Mouse (Mus musculus) liver, postnatal 0 days (tissue): Measurements from ENCODE around the gene Mgat1. TPM values are rescaled to one million over a fixed set of nuclear protein-coding genes. Genes with fewer than 3 reads are reported as not detected.

Experiments
- ATAC-seq: fragments of 200-750 bp; cut with Nextera tagmentation; 2 replicates; pipeline ENCODE4 v1.8.0; 2017; ENCODE audit warnings: mild to moderate bottlenecking, moderate library complexity
- DNase-seq: peaks from one replicate; pipeline ENCODE4 v3.0.0-alpha.2; 2016
- H3K27ac ChIP-seq: fragments of 300-500 bp; sonication (generic); 2 replicates; pipeline ENCODE4 v1.5.1; 2014; ENCODE audit warnings: antibody characterized with exemption, moderate library complexity, mild to moderate bottlenecking, low read depth
- H3K27me3 ChIP-seq: fragments of 300-500 bp; sonication (generic); 2 replicates; pipeline ENCODE4 v1.6.1; 2014; ENCODE audit warnings: low read length, control low read depth, mixed read lengths; ENCODE audit not compliant: insufficient read depth
- H3K36me3 ChIP-seq: fragments of 300-500 bp; sonication (generic); replicated peaks from 2 replicates; pipeline ENCODE4 v1.6.1; 2014; ENCODE audit warnings: mild to moderate bottlenecking, control low read depth, low read length, moderate library complexity, mixed read lengths; ENCODE audit not compliant: insufficient read depth
- H3K4me1 ChIP-seq: fragments of 300-500 bp; sonication (generic); 2 replicates; pipeline ENCODE4 v1.6.1; 2014; ENCODE audit warnings: antibody characterized with exemption, mild to moderate bottlenecking, control low read depth; ENCODE audit not compliant: insufficient read depth
- H3K4me2 ChIP-seq: fragments of 300-500 bp; sonication (generic); 2 replicates; pipeline ENCODE4 v1.6.1; 2014; ENCODE audit warnings: low read depth, mild to moderate bottlenecking, low read length, moderate library complexity, mixed read lengths
- H3K4me3 ChIP-seq: fragments of 300-500 bp; sonication (generic); 2 replicates; pipeline ENCODE4 v1.5.1; 2014; ENCODE audit warnings: low read depth, low read length
- H3K9ac ChIP-seq: fragments of 300-500 bp; sonication (generic); replicated peaks from 2 replicates; pipeline ENCODE4 v1.6.1; 2014; ENCODE audit warnings: mild to moderate bottlenecking, moderate library complexity
- H3K9me3 ChIP-seq: fragments of 300-500 bp; sonication (generic); 2 replicates; pipeline ENCODE4 v1.6.1; 2016; ENCODE audit warnings: mild to moderate bottlenecking, control low read depth, low read length, mixed read lengths
- CTCF ChIP-seq: sonication (generic); IDR thresholded peaks from 2 replicates; pipeline ENCODE4 v1.5.1; 2016; ENCODE audit warnings: antibody characterized with exemption, low read depth
- EP300 ChIP-seq: IDR thresholded peaks from 2 replicates; pipeline ENCODE4 v1.6.1; 2016; ENCODE audit warnings: antibody characterized with exemption, low read depth, mild to moderate bottlenecking
- WGBS: fragments of 180-500 bp; shearing (Covaris S2); extraction: QIAGEN DNeasy Blood & Tissue Kit; methylation state at CpG from one replicate; pipeline ENCODE4 v1.1.7; 2014; ENCODE audit not compliant: insufficient replicate concordance; 5-methylcytosine and 5-hydroxymethylcytosine counted together
- polyA plus RNA-seq: library from polyadenylated mRNA; unstranded; fragments of >200 nt; fragmentation: Nextera tagmentation; extraction: Ambion mirVana; gene quantifications from 2 replicates; pipeline ENCODE4 v1.2.1, GENCODE M21; 2015

Mgat1 gene
- polyA plus RNA-seq, 1 experiment from 2014 or later: 56.3 TPM

- no peak overlapping the region for H3K27ac ChIP-seq
- H3K9ac ChIP-seq: no peak overlapping the region
- no peak overlapping the region for H3K4me3 ChIP-seq
- H3K9me3 ChIP-seq: no peaks in the 10 kb centered on the region
- peaks cover 28% of the 10 kb centered on the region for H3K4me1 ChIP-seq
- DNase-seq (no peak), ATAC-seq (no peak)
- TF ChIP-seq EP300: no peak
- peaks cover 50% of the 10 kb centered on the region for H3K36me3 ChIP-seq
- WGBS: 85% methylated on average over 6 of the region's 6 CpGs
- no peaks in the 10 kb centered on the region for H3K27me3 ChIP-seq
- H3K4me2 ChIP-seq: no peak overlapping the region
These were observed 19.2 kb downstream of the Mgat1 start for GRCm38 (mm10) chr11:49263149-49263548.

DNA sequence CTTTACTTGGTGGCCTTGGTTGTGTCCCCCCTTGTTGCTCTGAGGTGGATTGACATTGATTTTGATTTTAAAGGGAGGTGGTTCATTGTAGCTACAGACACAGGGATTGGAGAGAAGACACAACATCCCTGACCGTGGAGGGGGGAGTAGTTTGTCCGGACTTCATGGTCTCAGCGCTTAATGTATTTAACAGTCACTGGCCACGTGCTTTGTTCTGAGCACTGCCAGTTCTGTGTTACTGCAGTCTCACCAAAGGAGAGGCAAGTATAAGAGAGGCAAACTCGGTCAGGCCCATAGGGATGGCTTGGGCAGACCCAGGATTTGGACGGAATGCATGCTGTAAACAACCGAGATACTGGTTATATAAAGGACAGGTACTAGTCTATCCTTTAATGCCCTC, 20.1 kb downstream of the Mgat1 start:
- TF ChIP-seq EP300 (no peak), CTCF (no peak)
- Histone ChIP-seq H3K27ac (0 out of 2 replicates have a peak overlapping the region, but pooled peaks have one; percentile 16), H3K4me1 (peaks cover 24% of the 10 kb centered on the region), H3K9ac (no peak overlapping the region), H3K9me3 (no peaks in the 10 kb centered on the region), H3K27me3 (no peaks in the 10 kb centered on the region), H3K4me2 (no peak overlapping the region), H3K4me3 (no peak overlapping the region), H3K36me3 (peaks cover 46% of the 10 kb centered on the region)
- DNase-seq: no peak
- ATAC-seq: no peak
- WGBS: 89% methylated on average over 7 of the region's 7 CpGs

DNA sequence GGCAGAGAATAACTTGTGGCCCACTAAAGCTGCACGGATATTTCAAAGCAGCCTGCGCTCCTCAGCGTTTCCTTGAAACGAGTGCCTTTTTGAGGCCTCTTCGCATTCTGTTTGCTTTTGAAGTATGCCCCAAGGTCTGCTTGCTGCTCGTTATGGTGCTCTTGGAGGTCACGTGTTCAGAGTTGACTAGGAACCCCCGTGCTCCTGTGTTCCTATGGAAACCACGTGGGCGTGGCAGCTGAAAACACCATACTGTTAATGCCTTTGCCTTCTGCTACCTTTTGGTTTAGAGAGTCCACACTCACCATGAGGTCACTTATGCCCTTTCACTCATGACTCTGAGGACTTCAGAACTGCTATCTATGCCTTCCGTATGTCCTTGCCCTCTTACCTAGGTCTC, 20.6 kb downstream of the Mgat1 start:
- Histone ChIP-seq H3K27ac (no peak overlapping the region), H3K4me3 (no peak overlapping the region), H3K27me3 (no peaks in the 10 kb centered on the region), H3K9ac (no peak overlapping the region), H3K36me3 (peaks cover 42% of the 10 kb centered on the region), H3K4me1 (peaks cover 24% of the 10 kb centered on the region), H3K4me2 (no peak overlapping the region), H3K9me3 (no peaks in the 10 kb centered on the region)
- no peak for ATAC-seq
- TF ChIP-seq EP300: no peak
- TF ChIP-seq CTCF: no peak
- DNase-seq: no peak
- 64% methylated on average over 11 of the region's 11 CpGs for WGBS

DNA sequence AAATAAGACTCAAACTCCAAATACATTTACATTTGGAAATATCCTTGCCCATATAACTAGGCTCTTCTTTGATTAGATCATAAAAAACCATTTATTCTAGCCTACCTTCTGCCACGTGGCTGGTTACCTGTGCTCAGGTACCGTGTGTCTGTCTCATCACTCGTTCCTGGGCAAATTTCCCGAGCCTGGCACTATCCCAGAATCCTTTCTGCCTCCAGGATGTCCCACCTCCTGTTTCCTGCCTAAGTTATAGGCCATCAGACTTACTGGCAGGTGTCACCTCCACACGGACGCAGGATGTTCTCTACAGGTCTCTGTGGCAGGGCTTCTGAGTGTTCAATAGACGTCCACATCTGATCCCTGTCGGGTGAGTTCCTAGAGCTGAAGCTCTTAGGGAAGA, 21.1 kb downstream of the Mgat1 start:
- Histone ChIP-seq H3K27ac (no peak overlapping the region), H3K27me3 (no peaks in the 10 kb centered on the region), H3K9me3 (no peaks in the 10 kb centered on the region), H3K4me1 (peaks cover 23% of the 10 kb centered on the region), H3K36me3 (peaks cover 42% of the 10 kb centered on the region), H3K4me3 (no peak overlapping the region), H3K9ac (no peak overlapping the region), H3K4me2 (no peak overlapping the region)
- DNase-seq: no peak
- 79% methylated on average over 8 of the region's 8 CpGs for WGBS
- no peak for ATAC-seq
- TF ChIP-seq EP300 (no peak), CTCF (no peak)

GRCm38 (mm10) chr11:49266671-49267070, 22.7 kb downstream of the Mgat1 start:
- peaks cover 26% of the 10 kb centered on the region for H3K36me3 ChIP-seq
- peak overlapping the region; percentile 88 for H3K27ac ChIP-seq
- H3K4me2 ChIP-seq: no peak overlapping the region
- no peaks in the 10 kb centered on the region for H3K27me3 ChIP-seq
- H3K9me3 ChIP-seq: no peaks in the 10 kb centered on the region
- 55% methylated on average over 6 of the region's 6 CpGs for WGBS
- TF ChIP-seq EP300 (0 out of 2 replicates have a peak, but pooled peaks have one; percentile 23), CTCF (no peak)
- no peak for DNase-seq
- peak; percentile 85 for ATAC-seq
- H3K9ac ChIP-seq: no peak overlapping the region; the same call in 1 of the 2 replicates
- H3K4me3 ChIP-seq: no peak overlapping the region
- H3K4me1 ChIP-seq: peaks cover 12% of the 10 kb centered on the region

DNA sequence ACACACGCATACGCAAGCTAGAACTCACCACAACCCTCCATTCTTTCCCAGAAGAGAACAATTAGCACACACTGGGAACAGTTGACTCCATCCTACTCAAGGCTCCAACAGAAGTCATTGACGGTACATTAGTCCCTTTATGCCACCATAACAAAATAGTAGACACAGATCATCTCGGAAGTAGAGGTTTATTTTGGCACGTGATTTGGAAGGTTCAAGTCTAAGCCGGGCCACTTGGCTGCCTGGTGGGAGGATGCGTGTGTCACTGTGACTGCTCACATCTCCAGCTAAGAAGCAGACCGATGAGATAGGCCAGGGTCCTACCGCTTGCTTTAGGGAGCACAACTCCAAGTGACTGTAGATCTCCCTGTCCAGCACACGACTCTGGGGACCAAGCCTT, 23.3 kb downstream of the Mgat1 start:
- Histone ChIP-seq H3K9ac (no peak overlapping the region), H3K36me3 (peaks cover 20% of the 10 kb centered on the region), H3K4me3 (no peak overlapping the region), H3K4me2 (no peak overlapping the region), H3K27ac (peak overlapping the region; percentile 88), H3K9me3 (no peaks in the 10 kb centered on the region), H3K27me3 (no peaks in the 10 kb centered on the region), H3K4me1 (peaks cover 11% of the 10 kb centered on the region)
- ATAC-seq (peak; percentile 6; the same call in 1 of the 2 replicates), DNase-seq (no peak)
- WGBS: 83% methylated on average over 10 of the region's 10 CpGs
- TF ChIP-seq EP300 (no peak), CTCF (no peak)
